Mouse (Mus musculus) left cerebral cortex, postnatal 4 days (tissue): ENCODE measurements around the gene Capn5. TPM values are rescaled to one million over a fixed set of nuclear protein-coding genes. Genes with fewer than 3 reads are reported as not detected.

Source experiments
- DNase-seq: peaks from one replicate; pipeline ENCODE4 v3.0.0-alpha.2; 2022
- intact Hi-C: fragments of 180-260 bp; cut with DNase I; formaldehyde crosslinking; loops from one replicate; pipeline ENCODE4 v1.15.1; 2025
- total RNA-seq, 2 experiments: library from RNA; stranded (reverse); gene quantifications; 2 replicates each; pipeline ENCODE4 v1.2.3; 2021

The Capn5 gene
- total RNA-seq, 2 experiments from 2014 or later, result 51.0 to 52.2 TPM

- intact Hi-C loops, result no loop called here
- no peak for DNase-seq
These were observed 27.5 kb downstream of the Capn5 start for GRCm38 (mm10) chr7:98150525-98150924.

- intact Hi-C loops, result no loop called here
- no peak for DNase-seq
These were observed 28.3 kb downstream of the Capn5 start for GRCm38 (mm10) chr7:98149802-98150201.

- DNase-seq, result no peak
- intact Hi-C loops, result no loop called here
These were observed 29.2 kb downstream of the Capn5 start for GRCm38 (mm10) chr7:98148721-98149407.

DNA sequence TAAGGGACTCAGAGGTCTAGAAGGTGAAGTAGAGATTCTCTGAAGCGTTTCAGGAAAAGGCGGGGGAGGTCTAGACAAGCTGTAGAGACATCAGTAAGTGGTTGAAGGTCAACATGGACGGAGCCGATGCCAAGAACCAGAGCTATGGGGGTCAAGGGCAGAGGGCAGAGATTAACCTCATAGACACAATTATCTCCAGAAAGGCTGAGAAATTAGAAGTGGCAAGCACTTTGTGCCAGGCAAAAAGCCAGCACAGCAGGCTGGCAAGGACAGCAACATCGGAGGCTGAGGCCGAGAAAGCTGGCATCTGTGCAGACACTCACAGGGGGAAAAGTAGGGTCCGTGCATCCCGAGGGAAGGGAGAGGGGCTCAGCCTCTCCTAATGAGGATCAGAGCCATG lies 30.3 kb downstream of the Capn5 start:
- DNase-seq, result peak; percentile 69
- intact Hi-C loops, result no loop called here

GRCm38 (mm10) chr7:98146447-98146845 lies 31.6 kb downstream of the Capn5 start:
- DNase-seq, result no peak
- intact Hi-C loops, result no loop called here

DNA sequence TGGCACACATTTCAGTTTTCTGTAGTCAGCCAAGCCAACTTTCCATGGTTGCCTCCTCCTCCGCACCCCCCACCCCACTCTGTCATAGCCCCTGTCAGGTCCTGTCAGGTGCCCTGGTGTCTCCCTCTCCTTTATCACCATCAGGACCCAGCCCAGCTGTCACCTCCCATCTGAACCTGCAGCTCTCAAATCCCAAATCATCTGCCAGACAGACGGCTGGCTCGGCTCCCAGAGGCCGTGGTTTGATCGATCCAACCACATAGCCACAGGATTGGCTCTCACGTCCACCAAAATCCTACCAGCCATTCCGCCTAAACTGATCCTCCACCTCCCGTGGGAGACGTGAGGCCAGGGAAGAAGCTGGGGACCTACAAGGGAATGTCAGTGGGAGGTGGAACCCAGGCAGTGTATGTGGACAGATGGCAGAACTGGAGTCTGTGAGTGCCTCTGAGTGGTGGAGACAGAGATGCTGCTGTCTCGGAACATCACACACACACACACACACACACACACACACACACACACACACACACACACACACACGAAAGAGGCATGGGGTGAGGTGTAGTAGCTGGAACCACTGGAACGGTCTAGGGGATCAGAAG lies 32.1 kb downstream of the Capn5 start:
- peak; percentile 29 for DNase-seq
- intact Hi-C loops, result no loop called here

DNA sequence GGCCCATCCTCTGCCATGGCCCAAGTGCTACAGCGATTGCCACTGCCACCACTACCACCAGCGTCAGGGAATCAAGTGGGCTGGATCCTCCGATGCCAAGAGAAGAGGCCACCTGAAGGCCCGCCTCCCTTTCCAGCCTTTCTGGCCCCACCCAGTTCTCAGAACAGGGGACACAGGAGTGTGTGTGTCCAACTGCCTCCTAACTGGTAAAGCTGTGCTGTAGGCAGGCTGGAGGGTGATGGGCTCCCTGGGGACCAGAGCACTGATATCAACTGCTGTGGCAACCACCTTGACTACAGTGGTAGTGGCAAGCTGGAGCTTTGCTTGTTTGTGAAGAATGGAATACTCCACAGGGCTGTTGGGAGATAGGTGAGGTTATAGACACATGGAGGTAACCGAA lies 32.7 kb downstream of the Capn5 start, which contains the start of gene Omp:
TSS of gene Omp (minus strand) at position 101 of the 400 bp plus-strand sequence.
- intact Hi-C loops, result no loop called here
- no peak for DNase-seq

DNA sequence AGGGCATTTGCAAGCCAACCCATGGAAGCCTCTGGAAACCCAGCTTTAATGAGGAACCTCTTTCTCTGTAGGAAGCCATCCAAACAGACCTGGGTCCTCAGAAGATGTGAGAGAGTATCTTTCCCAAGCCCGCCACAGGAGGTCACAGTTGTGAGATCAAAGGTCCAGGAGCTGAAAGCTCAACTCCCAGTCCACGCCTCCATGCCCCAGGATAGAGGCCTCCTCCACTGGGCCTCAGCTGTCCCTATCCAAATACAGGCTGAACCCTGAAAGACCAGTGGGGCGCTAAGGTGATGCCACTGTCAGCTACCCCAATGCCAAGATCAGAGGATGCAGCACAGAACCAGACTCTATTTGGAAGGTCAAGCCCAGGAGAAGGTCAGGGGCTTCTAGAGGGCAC lies 35.4 kb downstream of the Capn5 start:
- no peak for DNase-seq
- intact Hi-C loops, result no loop called here

GRCm38 (mm10) chr7:98142247-98142646 lies 35.8 kb downstream of the Capn5 start:
- DNase-seq, result no peak
- intact Hi-C loops, result no loop called here

- no peak for DNase-seq
These were observed 36.9 kb downstream of the Capn5 start for GRCm38 (mm10) chr7:98141206-98141605.

DNA sequence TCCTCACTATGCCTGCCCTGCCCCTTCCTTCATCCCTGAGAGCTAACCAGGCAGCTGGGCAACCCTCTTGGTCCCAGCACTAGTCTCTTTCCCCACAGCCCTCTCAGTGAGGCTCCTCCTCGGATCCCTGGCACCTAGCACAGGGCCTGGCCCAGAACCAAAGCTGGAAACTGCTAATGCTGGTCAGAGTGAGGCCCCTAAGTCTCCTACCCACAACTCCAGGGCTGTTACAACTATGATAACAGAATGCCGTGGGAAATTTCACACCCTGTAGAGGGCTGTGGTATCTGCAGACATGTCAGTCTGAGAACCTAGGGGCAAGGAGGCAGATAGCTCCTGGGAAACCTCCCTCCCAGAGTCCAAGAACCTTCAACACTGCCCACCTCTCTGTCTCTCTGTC lies 37.5 kb downstream of the Capn5 start:
- DNase-seq, result peak; percentile 63
- intact Hi-C loops, result no loop called here

More at GRCm38 (mm10) chr7:98141206-98141605, 36.9 kb downstream of the Capn5 start:
- intact Hi-C loops, result no loop called here

GRCm38 (mm10) chr7:98139216-98139615 lies 38.9 kb downstream of the Capn5 start:
- DNase-seq, result no peak
- intact Hi-C loops, result no loop called here

GRCm38 (mm10) chr7:98137995-98138394 lies 40.1 kb downstream of the Capn5 start:
- intact Hi-C loops, result no loop called here
- no peak for DNase-seq

DNA sequence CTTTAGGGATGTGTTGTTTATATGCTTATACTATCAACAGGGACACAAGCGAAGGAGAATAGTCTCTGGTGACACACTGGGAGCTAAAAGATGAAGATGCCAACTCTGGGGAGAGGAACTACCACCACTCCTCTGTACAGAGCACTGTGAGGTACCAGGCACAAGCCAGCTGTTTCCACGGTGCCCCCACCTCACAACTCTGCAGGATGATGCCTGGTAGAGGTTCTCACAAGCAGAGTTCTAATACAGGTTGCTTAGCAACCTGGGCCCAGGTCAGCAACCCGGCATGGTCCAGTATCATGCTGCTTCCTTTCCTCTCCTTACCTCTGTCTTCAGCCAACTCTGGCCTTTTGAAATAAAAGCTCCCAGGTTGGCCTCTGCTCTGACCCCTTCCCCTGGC lies 40.5 kb downstream of the Capn5 start:
- intact Hi-C loops, result no loop called here
- no peak for DNase-seq

GRCm38 (mm10) chr7:98131751-98132150 lies 46.3 kb downstream of the Capn5 start:
- no peak for DNase-seq
- intact Hi-C loops, result no loop called here

GRCm38 (mm10) chr7:98125473-98125872 lies 52.6 kb downstream of the Capn5 start:
- peak; percentile 52 for DNase-seq
- intact Hi-C loops, result loop anchor here (10.0 kb wide), 1 partner anchor 381 kb away; no protein-coding TSS in a partner anchor

- intact Hi-C loops, result loop anchor here (10.0 kb wide), 1 partner anchor 380 kb away; no protein-coding TSS in a partner anchor
- DNase-seq, result no peak
These were observed 53.4 kb downstream of the Capn5 start for GRCm38 (mm10) chr7:98124701-98125100.

DNA sequence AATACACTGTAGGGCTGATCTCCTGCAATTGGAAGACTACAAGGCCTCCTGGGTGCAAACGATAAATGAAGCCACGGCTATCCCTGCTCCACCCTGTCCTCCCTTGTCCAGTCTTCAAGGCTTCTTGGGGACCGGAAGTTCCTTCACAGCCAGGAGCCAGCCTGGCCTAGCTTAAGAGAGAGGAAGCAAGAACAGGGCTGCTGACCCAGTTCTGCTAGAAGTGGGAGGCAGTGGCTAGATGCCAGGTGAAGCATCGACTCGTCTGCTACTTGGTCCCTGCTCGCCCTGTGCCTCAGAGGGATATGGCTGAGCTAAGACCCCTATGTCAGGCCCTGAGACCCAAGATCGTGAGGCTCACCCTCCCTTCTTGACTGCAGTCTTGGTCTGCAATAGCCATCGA lies 56.4 kb downstream of the Capn5 start:
- intact Hi-C loops, result loop anchor here (10.0 kb wide), 1 partner anchor 377 kb away; no protein-coding TSS in a partner anchor
- DNase-seq, result no peak

- no peak for DNase-seq
- intact Hi-C loops, result loop anchor here (10.0 kb wide), 1 partner anchor 376 kb away; no protein-coding TSS in a partner anchor
These were observed 56.8 kb downstream of the Capn5 start for GRCm38 (mm10) chr7:98121241-98121640.

DNA sequence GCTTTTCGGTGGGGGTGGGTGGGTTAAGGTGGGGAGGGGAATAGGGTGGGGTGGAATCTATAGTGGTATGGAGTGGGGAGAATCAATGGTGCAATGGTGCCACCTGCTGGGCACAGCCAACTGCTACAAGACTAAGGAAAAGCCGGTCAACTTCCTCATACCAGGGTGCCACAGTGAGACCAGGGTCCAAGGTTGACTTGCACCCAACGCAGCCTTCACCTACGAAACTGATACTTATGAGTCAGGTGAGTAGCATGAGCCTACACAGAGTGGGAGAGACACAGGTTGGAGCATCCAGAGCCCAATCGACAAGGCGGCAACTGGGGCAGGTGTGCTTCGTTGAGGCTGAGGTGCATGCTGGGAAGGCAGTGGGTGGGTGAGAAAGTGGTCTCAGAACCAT lies 57.7 kb downstream of the Capn5 start:
- intact Hi-C loops, result loop anchor here (10.0 kb wide), 1 partner anchor 376 kb away; no protein-coding TSS in a partner anchor
- peak; percentile 71 for DNase-seq

DNA sequence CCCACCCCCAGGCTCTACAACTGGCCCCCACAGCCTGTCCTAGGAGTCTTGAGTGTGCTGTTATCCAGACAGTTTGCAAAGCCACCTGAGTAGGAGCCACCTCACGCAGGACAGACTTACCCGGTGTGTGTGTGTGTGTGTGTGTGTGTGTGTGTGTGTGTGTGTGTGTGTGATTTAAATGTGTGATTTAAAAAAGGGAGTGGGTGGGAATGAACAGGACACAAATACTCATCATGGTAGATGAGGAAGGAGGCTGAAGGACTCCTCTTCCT lies 58.2 kb downstream of the Capn5 start:
- intact Hi-C loops, result loop anchor here (10.0 kb wide), 1 partner anchor 375 kb away; no protein-coding TSS in a partner anchor
- no peak for DNase-seq
